Mouse (Mus musculus) stomach, embryonic 14.5 days (tissue): ENCODE results near the gene Stxbp1. TPM values are rescaled to one million over a fixed set of nuclear protein-coding genes. Genes with fewer than 3 reads are reported as not detected.

Experiments
- ATAC-seq: fragments of 200-750 bp; cut with Nextera tagmentation; 2 replicates; pipeline ENCODE4 v1.8.0; 2017; ENCODE audit warnings: low read depth, moderate TSS enrichment; ENCODE audit not compliant: insufficient number of reproducible peaks, insufficient read depth, low FRiP score
- H3K27ac ChIP-seq: fragments of 300-500 bp; sonication (generic); 2 replicates; pipeline ENCODE4 v1.5.1; 2014; ENCODE audit warnings: mild to moderate bottlenecking, low read length, moderate library complexity, mixed read lengths
- H3K27me3 ChIP-seq: fragments of 300-500 bp; sonication (generic); 2 replicates; pipeline ENCODE4 v1.6.1; 2014; ENCODE audit warnings: low read length, control low read depth, mixed read lengths; ENCODE audit not compliant: control insufficient read depth, insufficient read depth
- H3K36me3 ChIP-seq: fragments of 300-500 bp; sonication (generic); 2 replicates; pipeline ENCODE4 v1.6.1; 2014; ENCODE audit warnings: mild to moderate bottlenecking, control low read depth, low read length, moderate library complexity, mixed read lengths; ENCODE audit not compliant: control insufficient read depth, insufficient read depth
- H3K4me1 ChIP-seq: fragments of 300-500 bp; sonication (generic); 2 replicates; pipeline ENCODE4 v1.6.1; 2014; ENCODE audit warnings: low read length, control low read depth, mixed read lengths; ENCODE audit not compliant: control insufficient read depth, insufficient read depth
- H3K4me2 ChIP-seq: fragments of 300-500 bp; sonication (generic); replicated peaks from 2 replicates; pipeline ENCODE4 v1.6.1; 2014; ENCODE audit warnings: low read depth, low read length, control low read depth
- H3K4me3 ChIP-seq: fragments of 300-500 bp; sonication (generic); 2 replicates; pipeline ENCODE4 v1.5.1; 2014; ENCODE audit warnings: low read depth, low read length, control low read depth
- H3K9ac ChIP-seq: fragments of 300-500 bp; sonication (generic); replicated peaks from 2 replicates; pipeline ENCODE4 v1.6.1; 2014; ENCODE audit warnings: low read depth, mild to moderate bottlenecking, control low read depth, low read length, moderate library complexity, mixed read lengths
- H3K9me3 ChIP-seq: fragments of 300-500 bp; sonication (generic); 2 replicates; pipeline ENCODE4 v1.6.1; 2016; ENCODE audit warnings: low read depth, low read length, control low read depth; ENCODE audit not compliant: control insufficient read depth
- WGBS: fragments of 180-500 bp; shearing (Covaris S2); extraction: QIAGEN DNeasy Blood & Tissue Kit; methylation state at CpG from one replicate; pipeline ENCODE4 v1.1.7; 2014; 5-methylcytosine and 5-hydroxymethylcytosine counted together
- polyA plus RNA-seq: library from polyadenylated mRNA; unstranded; fragments of >200 nt; fragmentation: Nextera tagmentation; extraction: Ambion mirVana; gene quantifications from 2 replicates; pipeline ENCODE4 v1.2.1, GENCODE M21; 2014

The Stxbp1 gene
- polyA plus RNA-seq, 1 experiment from 2014 or later = 23.5 TPM

- no peak overlapping the region for H3K4me2 ChIP-seq
- no peaks in the 10 kb centered on the region for H3K9me3 ChIP-seq
- no peak overlapping the region for H3K27ac ChIP-seq
- H3K4me1 ChIP-seq = peaks cover 13% of the 10 kb centered on the region
- no peak overlapping the region for H3K9ac ChIP-seq
- 70% methylated on average over 15 of the region's 15 CpGs for WGBS
- 0 out of 2 replicates have a peak, but pooled peaks cover 14% of the 10 kb centered on the region for H3K27me3 ChIP-seq
- ATAC-seq = no peak
- no peak overlapping the region for H3K4me3 ChIP-seq
- peaks cover 17% of the 10 kb centered on the region for H3K36me3 ChIP-seq
These were observed 102.6 kb downstream of the Stxbp1 start for GRCm38 (mm10) chr2:32744272-32744982.

- ATAC-seq = no peak
- H3K27me3 ChIP-seq = 0 out of 2 replicates have a peak, but pooled peaks cover 14% of the 10 kb centered on the region
- peak overlapping the region; percentile 39 for H3K4me3 ChIP-seq
- peaks cover 9% of the 10 kb centered on the region for H3K36me3 ChIP-seq
- H3K27ac ChIP-seq = no peak overlapping the region
- H3K9me3 ChIP-seq = no peaks in the 10 kb centered on the region
- 16% methylated on average over 18 of the region's 18 CpGs for WGBS
- H3K4me2 ChIP-seq = peak overlapping the region; percentile 93; the same call in 1 of the 2 replicates
- H3K9ac ChIP-seq = no peak overlapping the region
- H3K4me1 ChIP-seq = peaks cover 13% of the 10 kb centered on the region
These were observed 104.9 kb downstream of the Stxbp1 start for GRCm38 (mm10) chr2:32742173-32742531.

DNA sequence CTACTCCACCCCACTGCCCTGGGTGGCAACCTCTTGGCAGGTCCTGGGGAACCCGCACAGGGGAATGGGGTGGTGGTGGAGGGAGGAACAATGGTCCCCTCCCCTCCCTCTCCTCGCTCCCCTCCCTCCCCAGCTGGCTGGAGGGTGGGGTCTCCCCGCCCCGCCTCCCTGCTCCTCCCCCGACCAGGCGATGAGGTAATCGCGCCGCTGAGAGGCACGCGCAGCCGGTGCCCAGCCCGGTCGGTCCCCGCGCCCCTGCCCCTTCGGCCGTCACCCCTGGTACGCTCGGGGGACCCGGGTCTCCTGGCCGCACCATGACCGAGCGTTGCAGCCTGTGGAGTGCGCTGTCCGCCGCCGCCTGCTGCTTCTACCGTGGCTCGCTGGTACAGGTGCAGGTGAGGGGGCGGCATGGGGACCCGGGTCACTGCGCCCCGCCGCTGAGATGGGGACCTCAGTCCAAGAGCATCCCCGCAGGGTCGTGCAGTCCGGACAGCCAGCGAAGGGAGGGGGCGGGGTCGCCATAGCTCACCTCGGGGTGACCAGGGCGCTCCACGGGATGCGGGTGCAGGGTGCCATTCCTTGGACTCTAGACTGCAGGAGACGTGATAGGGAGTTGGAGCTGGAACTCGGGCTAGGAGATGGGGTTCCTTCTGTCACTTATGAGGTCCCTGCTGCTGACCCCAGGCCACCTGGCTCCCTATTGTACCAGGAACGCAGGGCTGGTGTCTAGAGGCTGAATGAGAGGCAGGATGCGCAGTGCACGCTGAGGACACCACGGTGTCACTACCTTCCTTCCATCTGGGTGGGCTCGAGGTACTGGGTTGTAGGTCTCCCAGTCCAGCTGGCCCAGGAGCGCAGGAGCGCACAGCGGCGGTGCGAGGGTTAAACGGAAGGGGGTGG, 105.5 kb downstream of the Stxbp1 start:
- Histone ChIP-seq H3K36me3 (peaks cover 9% of the 10 kb centered on the region), H3K4me3 (peak overlapping the region; percentile 39), H3K9ac (peak overlapping the region; percentile 28; the same call in 1 of the 2 replicates), H3K4me2 (peak overlapping the region; percentile 93), H3K9me3 (no peaks in the 10 kb centered on the region), H3K27me3 (0 out of 2 replicates have a peak, but pooled peaks cover 14% of the 10 kb centered on the region), H3K27ac (no peak overlapping the region), H3K4me1 (peaks cover 13% of the 10 kb centered on the region)
- 6% methylated on average over 57 of the region's 58 CpGs for WGBS
- ATAC-seq = peak; percentile 70

DNA sequence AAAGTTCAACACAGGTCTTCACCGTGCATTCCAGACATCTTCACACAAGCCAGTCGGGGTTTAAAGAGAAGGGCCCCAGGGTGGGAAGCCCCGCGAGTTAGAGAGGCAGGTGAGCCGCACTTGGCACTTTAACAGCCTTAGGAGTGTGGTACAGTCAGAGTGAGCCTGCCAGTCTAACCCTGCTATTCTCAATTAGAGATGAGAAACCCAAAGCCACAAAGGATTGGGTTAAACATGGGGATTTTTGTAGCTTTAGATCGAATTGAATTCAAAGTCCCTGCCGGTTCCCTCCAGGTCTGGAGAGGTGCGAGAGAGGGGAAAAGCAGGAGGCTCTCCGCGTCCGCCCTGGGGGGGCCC, 106.2 kb downstream of the Stxbp1 start, which contains the start of gene 6330409D20Rik:
Gene 6330409D20Rik (minus strand): TSS at position 101 of the 357 bp plus-strand sequence.
- peak within 1 kb of the TSS; percentile 93 for H3K4me2 ChIP-seq
- H3K36me3 ChIP-seq = peaks cover 3% of the 10 kb centered on the region
- H3K4me3 ChIP-seq = peak within 1 kb of the TSS; percentile 39
- H3K9me3 ChIP-seq = no peaks in the 10 kb centered on the region
- 0 out of 2 replicates have a peak, but pooled peaks cover 14% of the 10 kb centered on the region for H3K27me3 ChIP-seq
- no peak for ATAC-seq
- H3K4me1 ChIP-seq = peaks cover 16% of the 10 kb centered on the region
- WGBS = 8% methylated on average over 11 of the region's 11 CpGs
- no peak within 1 kb of the TSS for H3K27ac ChIP-seq
- peak within 1 kb of the TSS; percentile 28; the same call in 1 of the 2 replicates for H3K9ac ChIP-seq

DNA sequence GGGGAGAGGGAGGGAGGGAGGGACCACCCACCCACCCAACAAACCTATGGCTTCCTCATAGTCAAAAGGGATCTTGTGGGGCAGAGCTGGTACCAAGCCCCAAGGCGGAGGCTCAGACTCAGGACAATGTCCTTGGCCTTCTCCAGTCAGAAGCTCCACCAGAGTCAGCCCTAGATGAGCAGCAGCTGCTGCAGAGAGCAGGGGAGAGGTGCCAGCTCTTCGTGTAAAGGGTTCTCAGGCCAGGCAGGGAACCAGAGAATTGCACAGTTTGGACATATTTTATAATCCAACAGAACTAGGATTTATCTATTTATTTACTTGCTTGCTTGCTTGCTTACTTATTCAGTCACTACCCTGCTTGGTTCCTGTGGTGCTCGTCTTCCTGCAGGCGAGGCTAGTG, 107.7 kb downstream of the Stxbp1 start:
- Histone ChIP-seq H3K9ac (no peak overlapping the region), H3K36me3 (no peaks in the 10 kb centered on the region; the same call in 1 of the 2 replicates), H3K9me3 (no peaks in the 10 kb centered on the region), H3K27ac (no peak overlapping the region), H3K4me3 (no peak overlapping the region), H3K4me1 (peaks cover 25% of the 10 kb centered on the region), H3K4me2 (no peak overlapping the region), H3K27me3 (0 out of 2 replicates have a peak, but pooled peaks cover 14% of the 10 kb centered on the region)
- 69% methylated on average over 4 of the region's 4 CpGs for WGBS
- no peak for ATAC-seq

Other genes starting within 250 kb of the Stxbp1 start
- 7.4 and 7.9 TPM in 2 replicates for gene St6galnac6, start 247.5 kb downstream of the Stxbp1 start, polyA plus RNA-seq
- 16.7 and 17.1 TPM in 2 replicates for gene Ak1, start 225.5 kb downstream of the Stxbp1 start, polyA plus RNA-seq
- gene Eng, start 200.7 kb downstream of the Stxbp1 start, polyA plus RNA-seq = 49.1 and 54.5 TPM in 2 replicates
- 25.9 and 27.1 TPM in 2 replicates for gene Fpgs, start 143.1 kb downstream of the Stxbp1 start, polyA plus RNA-seq
- gene Cdk9, start 134.2 kb downstream of the Stxbp1 start, polyA plus RNA-seq = 78.6 and 80.8 TPM in 2 replicates
- gene Sh2d3c, start 126.2 kb downstream of the Stxbp1 start, polyA plus RNA-seq = 28.2 and 28.4 TPM in 2 replicates
- gene 6330409D20Rik, start 106.2 kb downstream of the Stxbp1 start, polyA plus RNA-seq = 0.67 and 0.77 TPM in 2 replicates
- 71.3 and 75.7 TPM in 2 replicates for gene Tor2a, start 90.0 kb downstream of the Stxbp1 start, polyA plus RNA-seq
- 0.13 and 0.64 TPM in 2 replicates for gene Ttc16, start 71.6 kb downstream of the Stxbp1 start, polyA plus RNA-seq
- gene Ptrh1, start 71.5 kb downstream of the Stxbp1 start, polyA plus RNA-seq = 4.3 and 5.6 TPM in 2 replicates
- gene Cfap157, start 62.8 kb downstream of the Stxbp1 start, polyA plus RNA-seq = 0.21 and 0.75 TPM in 2 replicates
- 31.9 and 34.7 TPM in 2 replicates for gene Fam129b, start 28.9 kb upstream of the Stxbp1 start, polyA plus RNA-seq
- gene Rpl12, start 114.3 kb upstream of the Stxbp1 start, polyA plus RNA-seq = 232 and 269 TPM in 2 replicates
- gene Lrsam1, start 114.4 kb upstream of the Stxbp1 start, polyA plus RNA-seq = 7.8 and 8.8 TPM in 2 replicates
- 12.1 and 14.0 TPM in 2 replicates for gene Slc2a8, start 134.8 kb upstream of the Stxbp1 start, polyA plus RNA-seq